Mouse (Mus musculus) large intestine, adult 2 months (tissue): ENCODE data around the gene Cercam. TPM values are rescaled to one million over a fixed set of nuclear protein-coding genes. Genes with fewer than 3 reads are reported as not detected.
"Not testable (repeated sequence)": the region's sequence is repeated elsewhere in the genome, so short reads cannot be mapped to it uniquely, and the experiment has no call there.

ENCODE experiments used
- DNase-seq: peaks from one replicate; pipeline ENCODE4 v3.0.0-alpha.2; 2012; ENCODE audit warnings: low read depth, low spot score
- WGBS: fragments of 180-500 bp; shearing (Covaris S2); methylation state at CpG from one replicate; pipeline ENCODE4 v1.1.7; 2018; 5-methylcytosine and 5-hydroxymethylcytosine counted together
- polyA plus RNA-seq: library from polyadenylated mRNA; depleted of rRNA; stranded (reverse); fragments of >200 nt; gene quantifications from 2 replicates; pipeline ENCODE4 v1.2.3, GENCODE M21; 2012

The Cercam gene
- polyA plus RNA-seq, 1 experiment = 6.3 TPM

GRCm38 (mm10) chr2:29852957-29853485 lies 15.9 kb upstream of the Cercam start:
- 36% methylated on average over 4 of the region's 4 CpGs for WGBS

GRCm38 (mm10) chr2:29853736-29854135 lies 15.2 kb upstream of the Cercam start:
- 27% methylated on average over 5 of the region's 5 CpGs for WGBS
- DNase-seq = no peak

More at GRCm38 (mm10) chr2:29852957-29853485, 15.9 kb upstream of the Cercam start:
- no peak for DNase-seq

GRCm38 (mm10) chr2:29855585-29856210 lies 13.3 kb upstream of the Cercam start:
- DNase-seq = no peak
- WGBS = 77% methylated on average over 10 of the region's 10 CpGs

- DNase-seq = no peak
- WGBS = 41% methylated on average over 19 of the region's 19 CpGs
Observed at GRCm38 (mm10) chr2:29856451-29857260, 12.3 kb upstream of the Cercam start.

- no peak for DNase-seq
- 21% methylated on average over 2 of the region's 2 CpGs for WGBS
Observed at GRCm38 (mm10) chr2:29857341-29857740, 11.6 kb upstream of the Cercam start.

GRCm38 (mm10) chr2:29857967-29858366 lies 11.0 kb upstream of the Cercam start:
- 81% methylated on average over 5 of the region's 5 CpGs for WGBS
- no peak for DNase-seq

- WGBS = 12% methylated on average over 5 of the region's 5 CpGs
- DNase-seq = no peak
Observed at GRCm38 (mm10) chr2:29858748-29859473, 10.1 kb upstream of the Cercam start.

GRCm38 (mm10) chr2:29865125-29865524 lies 3.8 kb upstream of the Cercam start:
- 74% methylated on average over 4 of the region's 4 CpGs for WGBS
- DNase-seq = no peak

- DNase-seq = no peak
- 16% methylated on average over 17 of the region's 17 CpGs for WGBS
Observed at GRCm38 (mm10) chr2:29869646-29870451, 885 bp downstream of the Cercam start.

- DNase-seq = no peak
- WGBS = 86% methylated on average over 10 of the region's 10 CpGs
Observed at GRCm38 (mm10) chr2:29872581-29873295, 3.8 kb downstream of the Cercam start.

- 80% methylated on average over 4 of the region's 4 CpGs for WGBS
- DNase-seq = no peak
Observed at GRCm38 (mm10) chr2:29873801-29874200, 4.8 kb downstream of the Cercam start.

GRCm38 (mm10) chr2:29878061-29878460 lies 9.1 kb downstream of the Cercam start:
- 85% methylated on average over 4 of the region's 4 CpGs for WGBS
- DNase-seq = no peak

GRCm38 (mm10) chr2:29879191-29879590 lies 10.2 kb downstream of the Cercam start:
- 41% methylated on average over 8 of the region's 8 CpGs for WGBS

GRCm38 (mm10) chr2:29879964-29880830 lies 11.2 kb downstream of the Cercam start:
- WGBS = 62% methylated on average over 17 of the region's 17 CpGs

More at GRCm38 (mm10) chr2:29879191-29879590, 10.2 kb downstream of the Cercam start:
- DNase-seq = no peak

GRCm38 (mm10) chr2:29886659-29887292 lies 17.8 kb downstream of the Cercam start:
- DNase-seq = not testable (repeated sequence)
- WGBS = 70% methylated on average over 9 of the region's 9 CpGs

More at GRCm38 (mm10) chr2:29879964-29880830, 11.2 kb downstream of the Cercam start:
- no peak for DNase-seq

GRCm38 (mm10) chr2:29889066-29889944 lies 20.3 kb downstream of the Cercam start, which contains the start of gene Odf2:
Gene Odf2, plus strand, starts transcription at chr2:29889221.
- peak; percentile 94 for DNase-seq
- 1% methylated on average over 70 of the region's 70 CpGs for WGBS
